Mouse (Mus musculus) urinary bladder, postnatal 0 days (tissue): ENCODE results near the gene Arhgap15. TPM values are rescaled to one million over a fixed set of nuclear protein-coding genes. Genes with fewer than 3 reads are reported as not detected.

Experiments
- polyA plus RNA-seq: library from polyadenylated mRNA; unstranded; fragments of >200 nt; fragmentation: Nextera tagmentation; extraction: Ambion mirVana; gene quantifications from 2 replicates; pipeline ENCODE4 v1.2.1, GENCODE M21; 2015

Gene Arhgap15
- polyA plus RNA-seq: 0.95 and 1.3 TPM in 2 replicates

DNA sequence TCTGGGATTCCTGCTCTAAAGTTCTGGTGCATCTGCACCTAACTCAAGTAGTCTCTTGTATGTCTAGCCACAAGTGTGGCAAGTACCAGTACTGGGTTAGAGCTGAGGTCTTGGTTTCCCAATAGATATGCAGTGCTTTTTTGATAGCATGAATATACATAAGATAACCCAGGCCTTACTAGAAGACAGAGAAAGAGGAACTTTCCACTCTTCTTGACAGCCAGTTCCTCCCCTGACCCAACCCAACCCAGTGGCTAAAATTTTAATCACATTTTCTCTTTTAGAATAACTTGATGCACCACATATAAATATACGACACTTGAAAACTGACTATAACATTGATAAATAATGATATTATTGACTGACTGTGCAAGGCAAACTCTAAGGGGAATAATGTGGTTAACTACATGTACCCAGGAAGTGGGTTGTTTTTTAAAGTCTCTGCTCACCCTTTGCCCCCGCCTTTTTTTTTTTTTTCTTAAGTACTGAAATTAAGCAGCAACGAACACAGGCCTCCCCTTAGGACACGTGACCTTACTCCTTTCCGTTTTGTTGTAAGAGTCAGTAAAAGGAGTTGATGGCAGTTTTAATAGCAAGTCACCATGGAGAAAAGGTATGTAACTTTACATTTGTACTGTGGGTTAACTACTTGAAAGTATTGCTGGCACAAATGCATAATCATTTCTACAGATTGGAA lies at the start of gene Arhgap15:
TSS of gene Arhgap15 (plus strand) at position 538 of the 697 bp plus-strand sequence.

Other genes with a start within 250 kb of the Arhgap15 start
- 0.16 and 0.27 TPM in 2 replicates for gene Kynu, start 193.5 kb upstream of the Arhgap15 start, polyA plus RNA-seq